Mouse (Mus musculus) urinary bladder, postnatal 10 days (tissue): ENCODE data around the gene Dph7.
"Not testable (repeated sequence)": the region's sequence is repeated elsewhere in the genome, so short reads cannot be mapped to it uniquely, and the experiment has no call there.

Source experiments
- DNase-seq: peaks from one replicate; pipeline ENCODE4 v3.0.0; 2022; ENCODE audit warnings: low spot score

The Dph7 gene

DNA sequence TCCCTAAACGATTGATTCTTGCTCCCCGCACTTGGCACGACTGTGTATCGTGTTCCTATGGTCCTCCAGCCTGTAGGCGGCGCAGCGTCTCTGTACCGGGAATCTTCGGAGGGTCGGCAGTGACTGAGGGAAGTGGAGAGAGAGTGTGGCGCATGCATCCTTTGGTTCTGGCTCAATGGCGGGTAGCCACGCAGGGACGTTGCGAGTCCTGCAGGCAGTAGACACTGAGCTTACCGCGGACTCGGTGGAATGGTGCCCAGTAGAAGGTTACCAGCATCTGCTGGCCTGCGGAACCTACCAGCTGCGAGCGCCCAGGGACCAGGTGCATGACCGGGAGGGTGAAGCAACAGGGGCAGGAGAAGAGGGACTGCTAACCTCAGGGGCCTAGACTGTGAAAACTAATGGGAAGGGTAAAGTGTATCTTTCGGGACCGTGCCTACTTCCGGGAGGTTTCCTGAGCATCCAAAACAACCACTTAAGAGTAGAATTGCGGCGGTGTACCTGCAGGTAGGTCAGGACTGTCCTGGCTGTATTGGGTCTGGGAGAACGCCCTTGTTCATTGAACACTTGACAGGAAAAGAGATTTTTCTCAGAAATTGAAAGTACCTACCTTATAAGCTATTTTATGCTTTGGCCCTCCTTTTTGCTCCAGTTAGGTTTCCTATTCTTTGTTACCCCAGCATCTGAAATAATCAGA is at the start of gene Dph7:
TSS of gene Dph7 (plus strand) at position 97 of the 697 bp plus-strand sequence.
- peak; percentile 46 for DNase-seq

GRCm38 (mm10) chr2:24912589-24912988 is 49.6 kb upstream of the Dph7 start:
- DNase-seq = no peak

DNA sequence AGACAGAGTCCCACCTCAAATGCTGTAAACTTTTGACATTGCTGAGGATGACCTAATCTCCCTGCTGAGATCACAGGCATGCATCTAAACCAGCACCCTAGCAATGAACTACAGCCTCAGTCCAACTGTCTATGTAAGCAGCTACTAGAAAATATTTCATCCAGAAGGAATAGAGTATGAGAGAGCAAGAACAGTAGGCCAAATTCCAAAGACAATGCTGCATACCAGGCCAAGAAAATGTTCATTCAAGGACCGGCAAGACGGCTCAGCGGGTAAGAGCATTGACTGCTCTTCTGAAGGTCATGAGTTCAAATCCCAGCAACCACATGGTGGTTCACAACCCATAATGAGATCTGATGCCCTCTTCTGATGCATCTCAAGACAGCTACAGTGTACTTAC is 47.4 kb upstream of the Dph7 start:
- no peak for DNase-seq

DNA sequence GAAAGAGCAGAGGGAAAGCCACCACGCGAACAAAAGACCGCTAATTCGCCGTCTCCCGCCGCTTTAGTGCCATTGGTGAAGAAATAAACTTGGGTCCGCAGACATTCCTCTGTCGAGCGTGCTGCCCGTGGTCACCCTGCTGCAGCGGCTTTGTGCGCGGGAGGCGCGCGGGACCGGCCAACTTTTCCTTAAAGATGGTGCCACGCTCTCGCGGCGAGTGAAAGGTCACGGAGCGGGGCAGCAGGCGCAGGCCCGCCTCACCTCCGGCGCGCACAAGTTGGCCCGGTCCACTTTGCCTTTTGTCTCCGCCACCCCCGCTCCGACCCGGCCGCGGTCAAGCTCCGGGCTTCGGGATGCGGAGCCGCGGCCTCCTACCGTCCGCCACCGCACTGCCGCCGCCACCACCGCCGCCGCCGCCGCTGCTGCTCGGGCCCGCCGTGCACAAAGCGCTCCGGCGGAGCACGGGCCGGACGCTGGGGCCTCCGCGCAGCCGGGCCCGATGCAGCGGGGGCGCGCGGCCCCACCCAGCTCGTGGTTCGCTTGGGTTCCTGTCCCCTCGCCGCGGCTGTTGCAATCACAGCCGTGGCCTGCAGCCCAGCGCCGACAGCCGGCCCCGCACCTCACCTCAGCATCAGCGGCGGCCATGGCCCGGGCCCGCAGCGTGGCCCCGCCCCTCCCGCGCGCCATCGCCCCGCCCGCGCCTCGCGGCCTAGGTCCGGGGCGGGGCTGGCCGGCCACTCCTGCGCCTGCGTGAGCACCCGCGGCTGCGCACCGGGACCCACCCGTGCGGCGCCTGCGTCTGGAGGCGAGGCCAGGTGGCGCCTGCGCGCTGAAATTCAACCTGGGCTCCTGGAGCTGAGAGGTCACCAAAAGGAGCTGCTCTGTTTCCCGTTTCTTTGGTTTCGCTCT is 43.0 kb upstream of the Dph7 start, which contains the start of gene Ehmt1:
TSS of gene Ehmt1 (minus strand) at position 685 of the 909 bp plus-strand sequence.
- DNase-seq = peak; percentile 83

DNA sequence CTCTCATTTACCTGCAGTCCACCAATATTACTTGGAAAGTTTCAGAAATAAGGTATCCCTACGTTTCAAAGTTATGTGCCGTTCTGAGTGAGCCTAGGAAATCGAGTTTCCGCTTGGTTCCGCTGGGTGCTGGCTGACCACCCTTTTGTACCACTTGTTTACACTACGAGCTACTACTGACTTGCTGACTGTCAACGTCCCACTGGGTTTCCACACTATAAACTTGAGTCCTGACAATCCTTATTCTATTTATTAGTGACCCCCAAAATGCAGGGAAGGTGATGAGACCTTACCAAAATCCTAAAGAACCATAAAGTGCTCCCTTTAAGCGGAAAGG is 42.4 kb upstream of the Dph7 start:
- DNase-seq = no peak

DNA sequence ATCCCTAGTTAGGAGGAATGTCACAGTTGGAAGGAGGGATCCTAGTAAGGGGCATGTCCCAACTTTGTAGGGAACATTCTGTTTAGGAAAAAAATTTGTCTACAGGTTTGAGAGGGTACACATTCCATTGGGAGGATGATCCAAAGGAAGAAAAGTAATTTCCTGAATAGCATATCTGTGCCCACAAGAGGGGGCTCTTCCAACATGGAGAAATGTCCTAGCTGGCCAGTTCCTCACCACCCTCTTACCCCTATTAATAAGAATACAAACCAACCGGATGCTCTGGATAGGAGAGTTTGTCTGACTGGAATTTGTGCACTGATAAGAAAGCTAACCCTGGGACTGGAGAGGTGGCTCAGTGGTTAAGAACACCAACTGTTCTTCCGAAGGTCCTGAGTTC is 38.6 kb upstream of the Dph7 start:
- DNase-seq = no peak

DNA sequence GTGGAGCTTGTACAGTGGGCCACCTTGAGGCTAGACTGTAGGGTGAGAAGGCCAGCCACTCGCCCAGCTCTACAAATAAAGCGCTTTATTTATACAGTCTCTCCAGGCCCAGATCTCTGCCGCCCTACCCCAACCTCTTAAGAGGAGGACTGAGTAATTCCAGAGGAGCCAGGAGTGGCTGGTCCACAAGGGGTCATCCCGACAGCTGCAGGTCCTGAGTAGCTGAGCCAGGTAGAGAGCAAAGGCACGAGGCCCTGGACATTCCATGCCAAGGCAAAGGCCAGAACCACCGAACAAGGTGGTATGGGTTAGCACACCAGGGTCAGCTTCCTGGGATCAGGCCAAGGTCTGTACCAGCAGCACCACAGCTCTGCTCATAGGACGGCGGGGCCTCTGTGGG is 36.9 kb upstream of the Dph7 start:
- DNase-seq = no peak

DNA sequence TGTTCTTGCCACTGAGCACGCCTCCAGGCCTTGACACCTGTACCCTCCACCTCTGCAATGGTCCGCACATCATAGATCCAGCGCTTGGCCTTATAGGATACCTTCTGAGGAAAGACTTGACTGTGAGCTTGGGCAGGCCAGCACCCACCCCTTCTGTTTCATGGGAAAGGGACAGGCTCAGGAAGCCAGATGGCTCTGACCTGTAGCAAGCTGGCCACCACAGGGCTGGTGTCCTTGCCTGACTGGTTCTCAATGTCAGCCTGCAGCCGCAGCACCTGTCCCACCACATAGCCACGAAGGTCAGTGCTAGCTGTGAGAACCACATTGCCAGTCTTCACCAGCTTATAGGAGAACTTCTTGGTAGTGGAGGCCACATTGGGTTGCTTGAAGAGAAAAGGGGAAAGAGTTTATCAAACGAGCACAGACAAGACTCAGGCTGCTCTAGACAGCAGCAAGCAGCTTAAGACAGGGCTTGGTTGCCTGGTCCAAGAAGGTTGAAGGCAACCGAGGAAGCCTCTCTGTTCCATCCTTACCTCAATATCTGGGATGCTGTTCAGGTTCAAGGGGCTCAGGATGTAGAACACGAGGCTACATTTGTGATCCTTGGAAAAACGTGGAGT is 35.7 kb upstream of the Dph7 start:
- DNase-seq = no peak

DNA sequence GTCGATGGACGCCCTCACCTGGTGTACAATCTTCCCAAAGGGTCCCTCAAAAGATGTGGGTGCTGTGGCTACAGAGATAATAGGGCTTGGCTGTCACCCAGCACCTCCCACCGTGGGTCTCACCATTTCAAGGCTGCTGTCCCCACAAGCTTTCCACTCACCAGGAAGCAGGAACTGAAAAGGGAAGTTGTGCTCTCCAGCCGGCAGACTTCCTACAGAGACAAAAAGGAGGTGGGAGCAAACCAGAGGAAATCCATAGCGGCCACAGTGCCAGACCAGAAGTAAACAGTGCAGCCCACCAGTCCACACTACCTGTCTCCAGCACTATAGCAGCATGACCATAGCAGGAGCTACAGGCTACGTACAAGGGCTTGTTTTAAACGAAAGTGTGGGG is 35.2 kb upstream of the Dph7 start:
- DNase-seq = no peak

- DNase-seq = no peak
Observed at GRCm38 (mm10) chr2:24927810-24928479, 34.3 kb upstream of the Dph7 start.

DNA sequence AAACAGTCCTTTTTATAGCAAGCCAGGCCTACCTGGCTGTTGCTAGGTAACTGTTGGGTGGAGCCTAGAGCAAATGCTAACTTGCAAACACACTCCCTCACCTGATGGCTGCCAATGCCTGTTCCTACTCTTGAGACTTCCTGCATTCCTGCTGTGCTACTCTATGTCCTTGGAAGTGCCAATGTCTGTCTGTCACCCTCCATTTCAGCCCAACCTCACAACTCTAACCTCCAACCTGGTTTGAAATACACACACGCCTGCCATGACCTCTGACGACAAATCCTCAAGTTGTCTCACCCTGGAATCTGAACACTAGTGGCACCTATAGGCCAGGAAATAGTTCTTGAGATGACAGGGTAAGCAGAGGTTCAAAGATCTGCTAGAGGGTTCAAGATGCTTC is 33.1 kb upstream of the Dph7 start:
- DNase-seq = no peak

- no peak for DNase-seq
Observed at GRCm38 (mm10) chr2:24929593-24929992, 32.6 kb upstream of the Dph7 start.

DNA sequence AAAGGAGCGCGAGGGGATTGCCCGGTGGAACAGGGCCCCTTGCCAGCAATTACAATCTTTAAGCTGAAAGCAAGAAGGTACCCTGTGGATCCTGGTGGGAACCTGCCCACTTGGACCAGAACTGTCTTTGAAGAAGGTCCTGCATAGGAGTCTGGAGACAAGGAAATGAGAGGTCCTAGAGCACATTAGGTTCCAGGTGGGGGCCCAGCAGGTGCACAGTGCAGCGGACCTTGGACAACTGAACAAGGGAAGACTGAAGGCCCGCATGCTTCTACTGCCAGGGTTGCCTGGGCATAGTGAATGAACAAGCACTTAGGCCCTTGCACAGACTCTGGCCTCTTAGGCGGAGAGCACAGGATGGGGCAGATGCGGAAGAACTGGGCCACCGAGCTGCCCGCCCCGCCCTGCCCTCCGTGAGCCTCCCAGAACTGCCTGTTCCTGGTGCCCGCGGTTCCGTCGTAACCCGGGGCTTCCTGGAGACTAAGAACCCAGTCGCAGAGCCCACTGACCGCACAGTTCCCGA is 27.7 kb upstream of the Dph7 start:
- DNase-seq = no peak

GRCm38 (mm10) chr2:24935057-24935796 is 27.0 kb upstream of the Dph7 start, which contains the start of gene Arrdc1:
Gene Arrdc1, minus strand, starts transcription at chr2:24935252.
- DNase-seq = peak; percentile 67

DNA sequence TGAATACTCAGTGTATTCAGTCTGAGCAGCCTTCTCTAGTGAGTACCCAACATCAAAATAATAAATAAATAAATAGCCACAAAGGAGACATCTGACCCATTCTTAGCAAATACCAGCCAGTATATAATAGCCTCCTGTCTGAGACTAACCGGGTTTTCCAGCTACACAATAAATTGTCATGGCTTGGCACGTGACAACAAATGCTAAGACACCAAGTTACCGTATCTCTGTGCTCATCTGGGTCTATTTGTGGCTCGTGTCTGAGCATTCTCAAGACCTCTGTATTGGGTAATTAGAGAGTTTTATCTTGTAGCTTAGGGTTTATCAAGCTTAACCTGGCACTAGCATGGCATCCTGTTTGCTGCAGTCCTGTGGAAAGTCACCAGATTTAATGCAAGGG is 20.1 kb upstream of the Dph7 start:
- DNase-seq = no peak

DNA sequence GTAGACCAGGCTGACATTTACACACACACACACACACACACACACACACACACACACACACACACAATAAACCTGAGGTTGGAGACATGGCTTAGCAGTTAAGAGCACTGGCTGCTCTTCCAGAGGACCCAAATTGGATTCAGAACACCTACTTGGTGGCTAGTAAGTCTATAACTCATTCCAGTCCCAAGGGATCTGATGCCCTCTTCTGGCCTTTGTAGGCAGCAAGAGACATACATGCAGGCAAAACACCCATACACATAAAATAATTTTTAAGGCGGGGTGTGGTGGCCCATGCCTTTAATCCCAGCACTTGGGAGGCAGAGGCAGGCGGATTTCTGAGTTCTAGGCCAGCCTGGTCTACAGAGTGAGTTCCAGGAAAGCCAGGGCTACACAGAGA is 17.9 kb upstream of the Dph7 start:
- DNase-seq = not testable (repeated sequence)

DNA sequence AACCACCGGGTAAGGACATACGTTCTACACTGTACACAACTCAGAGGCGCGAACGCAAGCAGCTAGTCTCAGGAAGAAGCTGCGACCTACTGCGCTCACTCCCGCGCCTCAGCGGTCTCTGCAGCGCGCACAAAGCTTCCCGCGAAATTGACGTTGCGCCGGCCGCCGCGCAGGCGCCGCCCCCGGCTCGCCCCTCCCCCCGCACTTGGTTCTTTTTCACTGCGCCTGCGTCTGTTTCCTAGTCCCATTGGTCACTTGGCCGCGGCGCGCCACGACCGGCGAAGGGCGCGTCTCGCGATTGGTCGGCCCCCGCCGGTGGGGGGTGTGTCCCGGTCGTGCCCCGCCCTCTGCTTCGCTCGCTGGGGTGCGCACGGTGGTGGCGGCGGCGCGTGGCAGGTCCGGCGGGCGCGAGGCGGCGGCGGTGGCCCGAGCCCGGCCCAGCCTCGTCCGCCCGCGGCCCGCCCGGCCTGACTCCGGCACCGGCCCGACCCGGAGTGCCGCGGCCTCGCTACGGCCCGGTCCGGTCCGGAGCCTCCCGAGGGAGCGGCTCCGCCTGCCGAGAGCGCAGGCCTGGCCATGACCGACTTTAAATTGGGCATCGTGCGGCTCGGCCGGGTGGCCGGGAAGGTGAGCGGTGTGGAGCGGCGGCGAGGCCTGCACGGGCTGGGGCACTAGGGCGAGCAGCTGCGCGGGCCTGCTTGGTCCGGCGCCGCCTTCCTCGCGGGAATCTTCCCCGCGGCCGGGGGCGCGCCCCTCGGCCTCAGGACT is 12.6 kb upstream of the Dph7 start, which contains the start of gene Zmynd19:
TSS of gene Zmynd19 (plus strand) at position 372 of the 768 bp plus-strand sequence.
- DNase-seq = peak; percentile 95

GRCm38 (mm10) chr2:24950189-24950535 is 12.0 kb upstream of the Dph7 start:
- no peak for DNase-seq

- no peak for DNase-seq
Observed at GRCm38 (mm10) chr2:24952537-24953055, 9.6 kb upstream of the Dph7 start.

DNA sequence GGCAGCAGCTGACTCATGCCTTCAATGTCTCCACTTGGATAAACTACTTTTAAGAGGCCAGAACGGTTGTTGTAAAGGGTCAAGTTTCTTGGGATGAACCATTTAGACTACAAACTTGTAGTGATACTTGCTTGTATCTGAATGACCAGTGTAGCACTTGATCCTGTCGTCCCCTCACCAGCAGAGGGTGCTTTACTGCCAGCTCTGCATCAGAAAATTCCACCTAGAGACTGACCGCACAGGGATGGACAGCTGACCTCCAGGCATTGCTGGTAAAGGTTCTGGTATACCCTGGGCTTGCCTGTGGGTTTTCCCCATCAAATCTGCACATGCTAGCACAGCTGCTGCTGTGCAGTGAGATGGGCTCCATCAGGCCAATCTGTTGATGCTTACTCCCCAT is 1.3 kb upstream of the Dph7 start:
- DNase-seq = no peak
